Mouse (Mus musculus) megakaryocyte, embryonic 14.5 days (primary cell): Measurements from ENCODE around the gene Gm17581. TPM values are rescaled to one million over a fixed set of nuclear protein-coding genes. Genes with fewer than 3 reads are reported as not detected.
"Not testable (repeated sequence)": the region's sequence is repeated elsewhere in the genome, so short reads cannot be mapped to it uniquely, and the experiment has no call there.

ENCODE experiments used
- H3K27me3 ChIP-seq: replicated peaks from 2 replicates; pipeline ENCODE3; 2012; ENCODE audit warnings: inconsistent platforms
- H3K36me3 ChIP-seq: replicated peaks from 2 replicates; pipeline ENCODE3; 2012; ENCODE audit warnings: low read length, inconsistent platforms, mixed read lengths
- H3K4me1 ChIP-seq: 2 replicates; pipeline ENCODE4 v1.6.1; 2012; ENCODE audit warnings: inconsistent platforms
- H3K4me3 ChIP-seq: replicated peaks from 2 replicates; pipeline ENCODE3; 2012; ENCODE audit warnings: moderate library complexity, mild to moderate bottlenecking, inconsistent platforms
- H3K9me3 ChIP-seq: 2 replicates; pipeline ENCODE4 v1.6.1; 2012; ENCODE audit warnings: inconsistent platforms
- FLI1 ChIP-seq: IDR thresholded peaks from 2 replicates; pipeline ENCODE4 v1.6.1; 2012; ENCODE audit warnings: low read length, inconsistent platforms, mixed read lengths
- GATA1 ChIP-seq: IDR thresholded peaks from 3 replicates; pipeline ENCODE4 v1.6.1; 2012; ENCODE audit warnings: mixed read lengths, low read length, inconsistent platforms, borderline replicate concordance
- polyA plus RNA-seq: library from polyadenylated mRNA; stranded (reverse); fragments of >175 nt; gene quantifications from 2 replicates; pipeline ENCODE4 v1.2.3, GENCODE M21; 2012; ENCODE audit warnings: low replicate concordance; ENCODE audit not compliant: insufficient read depth

Gene Gm17581
- not detected in 2 replicates for polyA plus RNA-seq

GRCm38 (mm10) chr2:155735766-155736165, at the start of gene Gm17581:
Gene Gm17581, minus strand, starts transcription at chr2:155735866.
- H3K9me3 ChIP-seq, H3K36me3 ChIP-seq, H3K4me3 ChIP-seq: not testable (repeated sequence)
- peaks cover 12% of the 10 kb centered on the region for H3K4me1 ChIP-seq
- H3K27me3 ChIP-seq = peaks cover 50% of the 10 kb centered on the region

GRCm38 (mm10) chr2:155784534-155784933, 48.9 kb upstream of the Gm17581 start:
- no peaks in the 10 kb centered on the region for H3K4me1 ChIP-seq
- TF ChIP-seq GATA1 (no peak), FLI1 (no peak)
- no peak overlapping the region for H3K4me3 ChIP-seq
- H3K9me3 ChIP-seq = no peaks in the 10 kb centered on the region
- peaks cover 67% of the 10 kb centered on the region for H3K27me3 ChIP-seq
- no peaks in the 10 kb centered on the region for H3K36me3 ChIP-seq

DNA sequence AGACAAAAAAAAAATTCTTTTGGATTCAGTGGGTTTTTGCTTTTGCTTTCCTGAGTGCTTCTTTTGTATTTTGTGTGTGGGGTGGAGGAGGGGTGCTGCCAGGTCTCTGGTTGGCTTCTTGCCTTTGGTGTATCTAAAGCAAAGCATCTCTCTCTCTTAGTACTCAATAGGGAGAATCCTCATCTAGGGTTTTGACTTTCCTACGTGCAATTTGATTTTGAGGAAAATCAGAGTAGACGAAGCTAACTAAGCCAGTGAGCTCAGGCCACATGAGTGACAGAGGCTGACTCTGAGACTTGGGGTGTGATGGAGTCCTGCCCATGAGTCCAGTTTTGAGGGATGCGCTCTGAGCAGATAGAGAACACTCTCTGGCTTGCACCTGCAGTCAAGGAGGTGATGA, 43.8 kb upstream of the Gm17581 start:
- TF ChIP-seq GATA1 = no peak
- no peak for TF ChIP-seq FLI1
- Histone ChIP-seq H3K27me3 (peaks cover 71% of the 10 kb centered on the region), H3K4me1 (peaks cover 7% of the 10 kb centered on the region), H3K36me3 (no peaks in the 10 kb centered on the region), H3K9me3 (no peaks in the 10 kb centered on the region), H3K4me3 (no peak overlapping the region)

- H3K36me3 ChIP-seq = no peaks in the 10 kb centered on the region
- TF ChIP-seq FLI1 (no peak), GATA1 (no peak)
- no peaks in the 10 kb centered on the region for H3K9me3 ChIP-seq
- H3K4me1 ChIP-seq = peaks cover 7% of the 10 kb centered on the region
- peaks cover 72% of the 10 kb centered on the region for H3K27me3 ChIP-seq
- no peak overlapping the region for H3K4me3 ChIP-seq
Measured at GRCm38 (mm10) chr2:155779066-155779465, 43.4 kb upstream of the Gm17581 start.

DNA sequence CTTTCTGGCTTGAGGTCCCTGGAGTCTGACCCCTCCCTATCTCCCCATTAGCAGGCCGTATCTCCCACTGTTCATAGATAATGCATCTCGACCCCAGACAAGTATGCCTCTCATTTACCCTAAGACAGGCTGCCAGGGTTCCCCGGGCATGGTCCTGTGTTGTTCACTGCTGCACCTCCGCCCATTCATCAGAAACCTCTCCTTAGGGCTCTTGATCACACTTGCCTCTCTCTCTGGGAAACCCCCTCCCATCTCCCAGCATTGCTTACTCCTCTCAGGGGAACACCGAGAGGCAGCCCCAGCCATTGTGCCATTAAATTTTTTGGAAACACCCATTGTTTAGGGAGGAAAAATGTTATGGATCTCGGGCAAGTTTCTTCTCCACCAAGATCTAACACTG, 42.3 kb upstream of the Gm17581 start:
- Histone ChIP-seq H3K4me1 (peaks cover 7% of the 10 kb centered on the region), H3K4me3 (no peak overlapping the region), H3K9me3 (no peaks in the 10 kb centered on the region), H3K36me3 (no peaks in the 10 kb centered on the region), H3K27me3 (peaks cover 79% of the 10 kb centered on the region)
- TF ChIP-seq FLI1 (no peak), GATA1 (no peak)

DNA sequence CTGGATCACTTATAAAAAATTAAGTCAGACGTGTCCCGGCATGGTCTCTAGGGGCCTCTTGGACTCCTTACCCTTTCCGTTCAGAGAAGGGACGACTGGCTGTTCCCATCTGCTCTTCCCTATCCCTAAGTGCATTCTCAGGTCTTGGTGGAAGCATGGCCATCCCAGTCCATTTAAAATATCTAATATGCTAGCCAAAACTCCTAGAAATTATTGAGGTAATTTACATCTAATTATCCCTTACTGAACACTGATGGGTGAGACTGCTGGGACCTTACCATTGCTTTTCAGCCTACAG, 42.0 kb upstream of the Gm17581 start:
- no peak overlapping the region for H3K4me3 ChIP-seq
- no peaks in the 10 kb centered on the region for H3K36me3 ChIP-seq
- TF ChIP-seq FLI1 (no peak), GATA1 (no peak)
- H3K9me3 ChIP-seq = no peaks in the 10 kb centered on the region
- peaks cover 82% of the 10 kb centered on the region for H3K27me3 ChIP-seq
- H3K4me1 ChIP-seq = peaks cover 7% of the 10 kb centered on the region

DNA sequence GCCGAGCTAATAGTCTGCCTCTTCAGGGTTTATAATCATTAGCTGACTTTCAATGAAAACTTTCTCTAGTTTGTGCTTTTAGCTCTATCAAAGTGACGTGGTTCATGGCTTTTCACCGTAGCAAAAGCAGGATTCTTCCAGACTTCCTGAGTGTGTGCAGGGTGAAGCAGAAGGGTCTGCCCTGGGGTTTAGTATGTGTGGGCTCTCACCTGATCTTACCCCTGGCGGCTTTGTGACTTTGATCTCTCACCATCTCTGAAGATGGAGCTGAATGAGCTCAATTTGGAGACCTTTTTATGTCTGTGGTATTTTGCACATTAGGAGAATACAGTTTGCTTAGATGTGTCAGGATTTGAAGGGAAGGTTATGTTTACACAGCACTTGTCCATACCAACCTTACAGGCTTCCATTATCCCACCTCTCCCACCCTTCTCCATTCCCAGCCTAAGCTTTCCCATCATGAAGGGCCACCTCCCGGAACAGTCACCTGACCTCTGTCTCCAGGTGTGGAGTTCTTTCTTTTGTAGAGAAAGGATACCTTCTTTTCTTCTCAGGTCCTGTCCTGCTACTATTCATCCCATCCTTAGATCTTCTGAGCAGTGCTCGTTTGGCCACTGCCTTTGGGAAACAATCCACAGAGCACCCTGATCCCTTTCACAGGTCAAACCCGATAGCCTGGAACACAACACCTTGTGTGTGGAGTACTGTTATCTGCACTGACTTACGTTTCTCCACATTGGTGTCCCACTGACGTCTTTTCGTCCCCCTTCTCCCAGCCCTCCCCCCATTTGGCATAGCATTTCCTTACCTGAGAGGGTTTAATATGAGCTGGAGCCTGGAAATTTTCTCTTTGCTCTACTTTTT, 41.4 kb upstream of the Gm17581 start:
- H3K36me3 ChIP-seq = no peaks in the 10 kb centered on the region
- TF ChIP-seq FLI1 (no peak), GATA1 (no peak)
- no peaks in the 10 kb centered on the region for H3K9me3 ChIP-seq
- H3K4me3 ChIP-seq = no peak overlapping the region
- peaks cover 84% of the 10 kb centered on the region for H3K27me3 ChIP-seq
- peaks cover 7% of the 10 kb centered on the region for H3K4me1 ChIP-seq

- peak overlapping the region; percentile 89 for H3K4me3 ChIP-seq
- peaks cover 82% of the 10 kb centered on the region for H3K27me3 ChIP-seq
- no peaks in the 10 kb centered on the region for H3K36me3 ChIP-seq
- no peaks in the 10 kb centered on the region for H3K9me3 ChIP-seq
- TF ChIP-seq GATA1 (no peak), FLI1 (no peak)
- peaks cover 7% of the 10 kb centered on the region for H3K4me1 ChIP-seq
Measured at GRCm38 (mm10) chr2:155775685-155776263, 40.1 kb upstream of the Gm17581 start.

GRCm38 (mm10) chr2:155774927-155775684, 39.4 kb upstream of the Gm17581 start, which contains the start of gene Mmp24:
Gene Mmp24, plus strand, starts transcription at chr2:155775342.
- Histone ChIP-seq H3K27me3 (peaks cover 80% of the 10 kb centered on the region), H3K9me3 (no peaks in the 10 kb centered on the region), H3K4me1 (peaks cover 7% of the 10 kb centered on the region), H3K36me3 (no peaks in the 10 kb centered on the region), H3K4me3 (peak within 1 kb of the TSS; percentile 89)
- TF ChIP-seq FLI1 = no peak
- no peak for TF ChIP-seq GATA1
